ENCODE assay signal across 11 mouse cellular contexts in the genomic region with DNA sequence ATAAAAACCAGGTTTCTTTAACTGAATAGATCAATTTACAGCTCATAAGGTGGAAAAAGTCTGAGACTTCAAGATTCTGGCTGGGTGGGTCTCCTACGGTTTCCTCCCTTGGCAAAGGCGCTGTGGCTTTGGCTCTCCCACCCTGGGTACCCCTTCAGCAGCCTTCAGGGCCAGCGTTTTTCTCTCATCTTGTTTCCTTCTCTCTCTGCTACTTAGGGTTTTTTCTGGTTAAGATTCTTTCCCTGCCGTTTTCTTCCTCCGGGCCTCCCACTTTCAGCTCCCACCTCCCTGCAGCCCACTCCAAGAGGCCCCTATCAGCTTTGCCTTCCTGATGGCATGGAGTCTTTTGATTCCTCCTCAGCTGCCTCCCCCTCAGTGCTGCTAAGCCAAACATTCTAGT.
DNase-seq lines count a peak whose midpoint lies in the region; ATAC-seq lines count a peak whose summit lies in the region.
"Had no signal": no experiment of that assay in that cellular context is flagged by ENCODE, and none has a peak within 500 bp of the region (broad histone marks: within the 10 kb centered on the region; RNA-seq: fewer than 3 reads in every experiment).

No protein-coding gene starts in this region.

- H3K4me1 ChIP-seq in hindbrain, embryonic 11.5 days (replicated peaks; ENCODE audit: control insufficient read depth, insufficient read depth, low read length): no peaks in the 10 kb centered on the region
- H3K4me1 ChIP-seq in hindbrain, embryonic 14.5 days (replicated peaks; ENCODE audit: control insufficient read depth, insufficient read depth, low read length): 0 out of 2 replicates have a peak, but pooled peaks cover 6% of the 10 kb centered on the region
- peaks cover 31% of the 10 kb centered on the region for H3K4me1 ChIP-seq in neural tube, embryonic 13.5 days (replicated peaks)
- peaks cover 19% of the 10 kb centered on the region for H3K4me1 ChIP-seq in neural tube, embryonic 15.5 days
- H3K4me1 ChIP-seq: liver, embryonic 15.5 days had no signal

- H3K36me3 ChIP-seq in hindbrain, embryonic 11.5 days (ENCODE audit: control insufficient read depth, insufficient read depth, low read length): no peaks in the 10 kb centered on the region
- H3K36me3 ChIP-seq in hindbrain, embryonic 14.5 days (replicated peaks; ENCODE audit: control insufficient read depth, insufficient read depth): no peaks in the 10 kb centered on the region
- no peaks in the 10 kb centered on the region for H3K36me3 ChIP-seq in neural tube, embryonic 13.5 days
- no peaks in the 10 kb centered on the region for H3K36me3 ChIP-seq in neural tube, embryonic 15.5 days
- H3K36me3 ChIP-seq: liver, embryonic 15.5 days; stomach, embryonic 15.5 days had no signal

- no peak for DNase-seq in hindbrain, embryonic 11.5 days (ENCODE audit: low spot score)
- no peak for DNase-seq in hindbrain, embryonic 14.5 days (ENCODE audit: low spot score)
- DNase-seq in liver: no peak
- no peak for DNase-seq in embryo, embryonic 9.5 days (ENCODE audit: extremely low spot score)
- DNase-seq: cerebellum, adult 2 months had no signal

- 0 out of 2 replicates have a peak overlapping the region, but pooled peaks have one; percentile 31 for H3K27ac ChIP-seq in hindbrain, embryonic 11.5 days (ENCODE audit: low read depth, low read length)
- no peak overlapping the region for H3K27ac ChIP-seq in hindbrain, embryonic 14.5 days
- H3K27ac ChIP-seq in neural tube, embryonic 13.5 days (replicated peaks): 0 out of 2 replicates have a peak overlapping the region, but pooled peaks have one; percentile 7
- H3K27ac ChIP-seq in neural tube, embryonic 15.5 days (replicated peaks): no peak overlapping the region
- H3K27ac ChIP-seq: liver, embryonic 15.5 days; stomach, embryonic 15.5 days had no signal

- H3K27me3 ChIP-seq in hindbrain, embryonic 11.5 days (ENCODE audit: control insufficient read depth, insufficient read depth, low read length): no peaks in the 10 kb centered on the region
- no peaks in the 10 kb centered on the region for H3K27me3 ChIP-seq in hindbrain, embryonic 14.5 days (ENCODE audit: control insufficient read depth, insufficient read depth, low read length)
- H3K27me3 ChIP-seq in neural tube, embryonic 13.5 days: no peaks in the 10 kb centered on the region
- no peaks in the 10 kb centered on the region for H3K27me3 ChIP-seq in neural tube, embryonic 15.5 days (replicated peaks)
- H3K27me3 ChIP-seq: CH12.LX; liver, embryonic 15.5 days; stomach, embryonic 15.5 days had no signal

- H3K9me3 ChIP-seq in hindbrain, embryonic 11.5 days (ENCODE audit: control insufficient read depth, low read length): no peaks in the 10 kb centered on the region
- H3K9me3 ChIP-seq in hindbrain, embryonic 14.5 days (ENCODE audit: control insufficient read depth, low read length): no peaks in the 10 kb centered on the region
- no peaks in the 10 kb centered on the region for H3K9me3 ChIP-seq in neural tube, embryonic 13.5 days
- H3K9me3 ChIP-seq in neural tube, embryonic 15.5 days (replicated peaks): no peaks in the 10 kb centered on the region
- H3K9me3 ChIP-seq: liver, embryonic 15.5 days; stomach, embryonic 15.5 days had no signal

- ATAC-seq in hindbrain, embryonic 11.5 days (ENCODE audit: low FRiP score): no peak
- no peak for ATAC-seq in hindbrain, embryonic 14.5 days (ENCODE audit: low FRiP score)
- ATAC-seq in neural tube, embryonic 13.5 days (ENCODE audit: low read depth): no peak
- no peak for ATAC-seq in neural tube, embryonic 15.5 days (ENCODE audit: low FRiP score)
- peak; percentile 15; the same call in 1 of the 2 replicates for ATAC-seq in granulocyte monocyte progenitor cell, adult 5-6 weeks (replicated peaks; ENCODE audit: poor library complexity, severe bottlenecking)

- H3K4me2 ChIP-seq in hindbrain, embryonic 11.5 days (replicated peaks; ENCODE audit: low read depth, low read length): no peak overlapping the region
- H3K4me2 ChIP-seq in hindbrain, embryonic 14.5 days (replicated peaks): no peak overlapping the region
- no peak overlapping the region for H3K4me2 ChIP-seq in neural tube, embryonic 13.5 days
- no peak overlapping the region for H3K4me2 ChIP-seq in neural tube, embryonic 15.5 days
- H3K4me2 ChIP-seq: liver, embryonic 15.5 days; stomach, embryonic 15.5 days had no signal

- H3K9ac ChIP-seq in hindbrain, embryonic 11.5 days (ENCODE audit: low read depth, low read length): no peak overlapping the region
- no peak overlapping the region for H3K9ac ChIP-seq in hindbrain, embryonic 14.5 days
- no peak overlapping the region for H3K9ac ChIP-seq in neural tube, embryonic 13.5 days
- no peak overlapping the region for H3K9ac ChIP-seq in neural tube, embryonic 15.5 days (replicated peaks)
- H3K9ac ChIP-seq: liver, embryonic 15.5 days; stomach, embryonic 15.5 days had no signal

- H3K4me3 ChIP-seq in hindbrain, embryonic 11.5 days (ENCODE audit: low read depth, low read length): no peak overlapping the region
- H3K4me3 ChIP-seq in hindbrain, embryonic 14.5 days (replicated peaks; ENCODE audit: low read length): no peak overlapping the region
- H3K4me3 ChIP-seq in neural tube, embryonic 13.5 days: no peak overlapping the region
- H3K4me3 ChIP-seq in neural tube, embryonic 15.5 days (replicated peaks): no peak overlapping the region
- H3K4me3 ChIP-seq: liver, embryonic 15.5 days; stomach, embryonic 15.5 days had no signal

- WGBS in hindbrain, embryonic 11.5 days: 60% methylated on average over 5 of the region's 5 CpGs
- WGBS in hindbrain, embryonic 14.5 days: 64% methylated on average over 5 of the region's 5 CpGs
- 46% methylated on average over 5 of the region's 5 CpGs for WGBS in neural tube, embryonic 13.5 days
- WGBS in neural tube, embryonic 15.5 days: 52% methylated on average over 5 of the region's 5 CpGs

Comparison
In these comparisons a context has a peak if more than half of its experiments do, and no peak if none do; other contexts are left out.
1. H3K27ac ChIP-seq: peak in hindbrain, embryonic 11.5 days (single experiment) and neural tube, embryonic 13.5 days (single experiment); none in hindbrain, embryonic 14.5 days (single experiment) and neural tube, embryonic 15.5 days (single experiment).